8 mouse cellular contexts compared by ENCODE assay signal in the genomic region with DNA sequence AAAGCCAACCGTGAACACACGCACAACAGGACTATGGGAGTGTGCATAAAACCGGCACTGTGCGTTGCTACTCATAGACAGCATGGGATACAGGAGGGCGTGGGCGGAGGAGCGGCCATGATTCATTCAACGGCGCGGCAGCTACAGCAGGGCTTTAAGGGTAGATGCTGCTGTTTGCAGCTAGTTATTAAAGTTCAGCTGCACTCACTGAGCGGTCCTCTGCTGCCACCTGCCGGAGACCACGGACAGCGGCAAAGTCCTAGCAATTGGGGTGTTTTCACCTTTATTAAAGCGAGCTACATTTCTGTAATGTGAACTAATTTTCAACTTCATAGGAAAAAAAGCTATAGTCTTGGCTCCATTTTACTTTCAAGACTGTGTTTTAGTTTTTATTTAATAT.
A peak's percentile ranks its signal among the peaks of the same experiment; 100 is the strongest.
DNase-seq lines count a peak whose midpoint lies in the region; TF ChIP-seq lines count a peak whose summit lies in the region.

No protein-coding gene starts in this region.

- no peak overlapping the region for H3K4me3 ChIP-seq in liver, adult 2 months (ENCODE audit: insufficient read depth, low read depth, low read length)

- H3K9ac ChIP-seq in liver, adult 2 months (ENCODE audit: low read depth, low read length), result no peak overlapping the region

- no peaks in the 10 kb centered on the region for H3K27me3 ChIP-seq in liver, adult 2 months (ENCODE audit: control insufficient read depth, insufficient read depth, low read length)

- peak; percentile 92 for TF ChIP-seq CTCF in liver, adult 2 months (IDR thresholded peaks at IDR 0.05; ENCODE audit: low read depth, low read length)

- no peaks in the 10 kb centered on the region for H3K4me1 ChIP-seq in liver, adult 2 months (ENCODE audit: control insufficient read depth, insufficient read depth, low read length)

- 59% methylated on average over 15 of the region's 15 CpGs for WGBS in liver, adult 2 months

- no peak for TF ChIP-seq POLR2A in liver, adult 2 months (IDR thresholded peaks at IDR 0.05; ENCODE audit: extremely low read depth, insufficient read depth, low read length)

- peaks cover 50% of the 10 kb centered on the region for H3K36me3 ChIP-seq in liver, adult 2 months (ENCODE audit: control insufficient read depth, insufficient read depth, low read length)

- H3K27ac ChIP-seq in liver, adult 2 months (replicated peaks; ENCODE audit: insufficient read depth, low read depth, low read length), result no peak overlapping the region

- peak; percentile 81 for DNase-seq in A20 (ENCODE audit: low read depth, low spot score)
- DNase-seq in adrenal gland, postnatal 10 days, result peak; percentile 89
- peak; percentile 61 for DNase-seq in embryo, embryonic 9.5 days (ENCODE audit: extremely low spot score)
- peak; percentile 63 to 81 for DNase-seq in gastrocnemius, postnatal 4 days (ENCODE audit: low spot score in 2 of 2)
- DNase-seq in kidney, postnatal 14 days, result peak; percentile 79
- peak; percentile 18 for DNase-seq in liver, adult 2 months (ENCODE audit: extremely low read depth, low read depth, low spot score)
- DNase-seq in natural killer cell, adult 2 months (ENCODE audit: low spot score in 2 of 2), result peak; percentile 13 to 46
- peak; percentile 64 to 86 for DNase-seq in spleen, postnatal 4 days (ENCODE audit: low spot score in 2 of 2)

- no peaks in the 10 kb centered on the region for H3K79me2 ChIP-seq in liver, adult 2 months (ENCODE audit: control insufficient read depth, insufficient read depth, low read length)

Comparison
In these comparisons a context has a peak if more than half of its experiments do, and no peak if none do; other contexts are left out.
1. DNase-seq: peak in every context shown above with its lines; median percentile 89 in adrenal gland, postnatal 10 days; 81 in A20; 79 in kidney, postnatal 14 days; 75 in spleen, postnatal 4 days; 72 in gastrocnemius, postnatal 4 days; 61 in embryo, embryonic 9.5 days; 30 in natural killer cell, adult 2 months; 18 in liver, adult 2 months.